Mouse (Mus musculus) midbrain, embryonic 16.5 days (tissue): ENCODE results near the gene Wrnip1. TPM values are rescaled to one million over a fixed set of nuclear protein-coding genes. Genes with fewer than 3 reads are reported as not detected.

Experiments
- ATAC-seq: fragments of 200-750 bp; cut with Nextera tagmentation; 2 replicates; pipeline ENCODE4 v1.8.0; 2017; ENCODE audit warnings: moderate TSS enrichment
- H3K27ac ChIP-seq: fragments of 300-500 bp; sonication (generic); 2 replicates; pipeline ENCODE4 v1.5.1; 2014; ENCODE audit warnings: mild to moderate bottlenecking, low read length, mixed read lengths
- H3K27me3 ChIP-seq: fragments of 300-500 bp; sonication (generic); 2 replicates; pipeline ENCODE4 v1.6.1; 2014; ENCODE audit warnings: low read depth, low read length, mixed read lengths; ENCODE audit not compliant: control insufficient read depth, insufficient read depth
- H3K36me3 ChIP-seq: fragments of 300-500 bp; sonication (generic); 2 replicates; pipeline ENCODE4 v1.6.1; 2014; ENCODE audit warnings: mild to moderate bottlenecking, low read length, moderate library complexity, mixed read lengths; ENCODE audit not compliant: control insufficient read depth, insufficient read depth
- H3K4me1 ChIP-seq: fragments of 300-500 bp; sonication (generic); 2 replicates; pipeline ENCODE4 v1.6.1; 2014; ENCODE audit warnings: mild to moderate bottlenecking, low read length, mixed read lengths; ENCODE audit not compliant: control insufficient read depth, insufficient read depth
- H3K4me2 ChIP-seq: fragments of 300-500 bp; sonication (generic); 2 replicates; pipeline ENCODE4 v1.6.1; 2014; ENCODE audit warnings: mild to moderate bottlenecking, low read length, mixed read lengths
- H3K4me3 ChIP-seq: fragments of 300-500 bp; sonication (generic); 2 replicates; pipeline ENCODE4 v1.5.1; 2014; ENCODE audit warnings: low read depth, mild to moderate bottlenecking, low read length, moderate library complexity, mixed read lengths
- H3K9ac ChIP-seq: fragments of 300-500 bp; sonication (generic); 2 replicates; pipeline ENCODE4 v1.6.1; 2014; ENCODE audit warnings: low read depth, low read length, mixed read lengths
- H3K9me3 ChIP-seq: fragments of 300-500 bp; sonication (generic); replicated peaks from 2 replicates; pipeline ENCODE4 v1.6.1; 2014; ENCODE audit warnings: mild to moderate bottlenecking, low read length, mixed read lengths; ENCODE audit not compliant: control insufficient read depth, poor library complexity, severe bottlenecking
- WGBS: fragments of 180-500 bp; shearing (Covaris S2); extraction: QIAGEN DNeasy Blood & Tissue Kit; methylation state at CpG from one replicate; pipeline ENCODE4 v1.1.7; 2014; 5-methylcytosine and 5-hydroxymethylcytosine counted together
- polyA plus RNA-seq: library from polyadenylated mRNA; unstranded; fragments of >200 nt; fragmentation: Nextera tagmentation; extraction: Ambion mirVana; gene quantifications from 2 replicates; pipeline ENCODE4 v1.2.1, GENCODE M21; 2015

Gene Wrnip1
- polyA plus RNA-seq, 1 experiment from 2014 or later, result 32.5 TPM

GRCm38 (mm10) chr13:32799131-32799530, 2.7 kb upstream of the Wrnip1 start:
- no peaks in the 10 kb centered on the region for H3K9me3 ChIP-seq
- no peak overlapping the region for H3K4me2 ChIP-seq
- ATAC-seq, result no peak
- H3K27ac ChIP-seq, result no peak overlapping the region
- H3K27me3 ChIP-seq, result no peaks in the 10 kb centered on the region
- H3K9ac ChIP-seq, result no peak overlapping the region
- H3K4me1 ChIP-seq, result peaks cover 13% of the 10 kb centered on the region
- H3K4me3 ChIP-seq, result no peak overlapping the region
- WGBS, result 82% methylated on average over 2 of the region's 2 CpGs
- no peaks in the 10 kb centered on the region for H3K36me3 ChIP-seq

- Histone ChIP-seq H3K9ac (no peak overlapping the region), H3K27me3 (no peaks in the 10 kb centered on the region), H3K9me3 (no peaks in the 10 kb centered on the region), H3K4me2 (peak overlapping the region; percentile 55), H3K27ac (no peak overlapping the region), H3K36me3 (no peaks in the 10 kb centered on the region), H3K4me1 (peaks cover 24% of the 10 kb centered on the region), H3K4me3 (no peak overlapping the region)
- no peak for ATAC-seq
Observed at GRCm38 (mm10) chr13:32800859-32801258, 979 bp upstream of the Wrnip1 start.

GRCm38 (mm10) chr13:32802259-32803081, 632 bp downstream of the Wrnip1 start, which contains the start of gene D930007J09Rik:
TSS of gene D930007J09Rik (minus strand) at chr13:32802849.
- Histone ChIP-seq H3K4me2 (peak within 1 kb of the TSS; percentile 80), H3K27me3 (no peaks in the 10 kb centered on the region), H3K4me3 (peak within 1 kb of the TSS; percentile 97), H3K9me3 (no peaks in the 10 kb centered on the region), H3K4me1 (peaks cover 24% of the 10 kb centered on the region), H3K36me3 (peaks cover 11% of the 10 kb centered on the region), H3K9ac (peak within 1 kb of the TSS; percentile 94), H3K27ac (peak within 1 kb of the TSS; percentile 93)
- WGBS, result under 1% methylated on average over 90 of the region's 95 CpGs
- peak; percentile 30 for ATAC-seq

- Histone ChIP-seq H3K27me3 (no peaks in the 10 kb centered on the region), H3K36me3 (peaks cover 17% of the 10 kb centered on the region), H3K27ac (no peak overlapping the region), H3K9me3 (no peaks in the 10 kb centered on the region), H3K4me2 (peak overlapping the region; percentile 80), H3K9ac (peak overlapping the region; percentile 94), H3K4me3 (peak overlapping the region; percentile 97), H3K4me1 (peaks cover 24% of the 10 kb centered on the region)
- no peak for ATAC-seq
- WGBS, result 63% methylated on average over 4 of the region's 4 CpGs
Observed at GRCm38 (mm10) chr13:32803701-32804345, 2.0 kb downstream of the Wrnip1 start.

GRCm38 (mm10) chr13:32806820-32807219, 5.0 kb downstream of the Wrnip1 start:
- Histone ChIP-seq H3K27ac (no peak overlapping the region), H3K4me3 (no peak overlapping the region), H3K4me2 (no peak overlapping the region), H3K36me3 (peaks cover 19% of the 10 kb centered on the region), H3K9me3 (no peaks in the 10 kb centered on the region), H3K9ac (no peak overlapping the region), H3K27me3 (no peaks in the 10 kb centered on the region), H3K4me1 (peaks cover 21% of the 10 kb centered on the region)
- no peak for ATAC-seq
- WGBS, result 68% methylated on average over 7 of the region's 7 CpGs

- no peak overlapping the region for H3K4me2 ChIP-seq
- no peaks in the 10 kb centered on the region for H3K9me3 ChIP-seq
- WGBS, result 28% methylated on average over 3 of the region's 3 CpGs
- H3K27me3 ChIP-seq, result no peaks in the 10 kb centered on the region
- H3K4me1 ChIP-seq, result peaks cover 21% of the 10 kb centered on the region
- H3K4me3 ChIP-seq, result no peak overlapping the region
- no peak overlapping the region for H3K27ac ChIP-seq
- no peak overlapping the region for H3K9ac ChIP-seq
- no peak for ATAC-seq
- H3K36me3 ChIP-seq, result peaks cover 19% of the 10 kb centered on the region
Observed at GRCm38 (mm10) chr13:32807624-32808023, 5.8 kb downstream of the Wrnip1 start.

- no peak for ATAC-seq
- H3K9ac ChIP-seq, result no peak overlapping the region
- H3K9me3 ChIP-seq, result no peaks in the 10 kb centered on the region
- H3K4me1 ChIP-seq, result no peaks in the 10 kb centered on the region
- H3K27me3 ChIP-seq, result no peaks in the 10 kb centered on the region
- no peak overlapping the region for H3K4me3 ChIP-seq
- no peak overlapping the region for H3K27ac ChIP-seq
- whole genome bisulfite sequencing, result 98% methylated on average over 3 of the region's 3 CpGs
- H3K4me2 ChIP-seq, result no peak overlapping the region
- peaks cover 36% of the 10 kb centered on the region for H3K36me3 ChIP-seq
Observed at GRCm38 (mm10) chr13:32819241-32819640, 17.4 kb downstream of the Wrnip1 start.

- H3K4me1 ChIP-seq, result no peaks in the 10 kb centered on the region
- 93% methylated on average over 5 of the region's 5 CpGs for WGBS
- no peaks in the 10 kb centered on the region for H3K9me3 ChIP-seq
- peaks cover 33% of the 10 kb centered on the region for H3K36me3 ChIP-seq
- H3K4me3 ChIP-seq, result no peak overlapping the region
- H3K9ac ChIP-seq, result no peak overlapping the region
- no peak overlapping the region for H3K27ac ChIP-seq
- no peaks in the 10 kb centered on the region for H3K27me3 ChIP-seq
- peak; percentile 15; the same call in 1 of the 2 replicates for ATAC-seq
- no peak overlapping the region for H3K4me2 ChIP-seq
Observed at GRCm38 (mm10) chr13:32819926-32820325, 18.1 kb downstream of the Wrnip1 start.

- H3K27ac ChIP-seq, result no peak overlapping the region
- 96% methylated on average over 4 of the region's 4 CpGs for WGBS
- no peaks in the 10 kb centered on the region for H3K4me1 ChIP-seq
- H3K9ac ChIP-seq, result no peak overlapping the region
- peaks cover 26% of the 10 kb centered on the region for H3K36me3 ChIP-seq
- no peak for ATAC-seq
- H3K27me3 ChIP-seq, result no peaks in the 10 kb centered on the region
- H3K4me3 ChIP-seq, result no peak overlapping the region
- no peak overlapping the region for H3K4me2 ChIP-seq
- no peaks in the 10 kb centered on the region for H3K9me3 ChIP-seq
Observed at GRCm38 (mm10) chr13:32821671-32822070, 19.8 kb downstream of the Wrnip1 start.
